Mouse (Mus musculus): ENCODE data around the gene Cbx7. TPM values are rescaled to one million over a fixed set of nuclear protein-coding genes. Genes with fewer than 3 reads are reported as not detected.
"Not testable (repeated sequence)": the region's sequence is repeated elsewhere in the genome, so short reads cannot be mapped to it uniquely, and the experiment has no call there.

The Cbx7 gene
- polyA plus RNA-seq, 1 experiment from 2014 or later, result 5.0 TPM

GRCm38 (mm10) chr15:79901399-79901798, 69.5 kb downstream of the Cbx7 start:
- ATAC-seq (ENCODE audit: low read depth), result no peak
- Histone ChIP-seq H3K4me3 (ENCODE audit: low read depth, low read length) (no peak overlapping the region), H3K36me3 (ENCODE audit: control insufficient read depth, insufficient read depth, low read length) (no peaks in the 10 kb centered on the region), H3K27me3 (ENCODE audit: control insufficient read depth, insufficient read depth, low read length) (no peaks in the 10 kb centered on the region), H3K9ac (replicated peaks; ENCODE audit: low read depth, low read length) (no peak overlapping the region), H3K27ac (ENCODE audit: low read depth, low read length) (no peak overlapping the region), H3K4me2 (ENCODE audit: low read depth, low read length) (no peak overlapping the region), H3K9me3 (ENCODE audit: control insufficient read depth, low read length) (no peaks in the 10 kb centered on the region), H3K4me1 (ENCODE audit: control insufficient read depth, insufficient read depth, low read length) (no peaks in the 10 kb centered on the region)
- 93% methylated on average over 2 of the region's 2 CpGs for WGBS

GRCm38 (mm10) chr15:79900751-79901150, 70.2 kb downstream of the Cbx7 start:
- no peak overlapping the region for H3K9ac ChIP-seq (replicated peaks; ENCODE audit: low read depth, low read length)
- H3K4me3 ChIP-seq (ENCODE audit: low read depth, low read length), result no peak overlapping the region
- 77% methylated on average over 7 of the region's 7 CpGs for WGBS
- ATAC-seq (ENCODE audit: low read depth), result no peak
- H3K4me1 ChIP-seq (ENCODE audit: control insufficient read depth, insufficient read depth, low read length), result no peaks in the 10 kb centered on the region
- no peaks in the 10 kb centered on the region for H3K36me3 ChIP-seq (ENCODE audit: control insufficient read depth, insufficient read depth, low read length)
- no peaks in the 10 kb centered on the region for H3K27me3 ChIP-seq (ENCODE audit: control insufficient read depth, insufficient read depth, low read length)
- H3K27ac ChIP-seq (ENCODE audit: low read depth, low read length), result no peak overlapping the region
- H3K4me2 ChIP-seq (ENCODE audit: low read depth, low read length), result no peak overlapping the region
- H3K9me3 ChIP-seq (ENCODE audit: control insufficient read depth, low read length), result no peaks in the 10 kb centered on the region

- Histone ChIP-seq H3K4me2 (ENCODE audit: low read depth, low read length) (no peak overlapping the region), H3K27me3 (ENCODE audit: control insufficient read depth, insufficient read depth, low read length) (no peaks in the 10 kb centered on the region), H3K4me3 (ENCODE audit: low read depth, low read length) (no peak overlapping the region), H3K36me3 (ENCODE audit: control insufficient read depth, insufficient read depth, low read length) (no peaks in the 10 kb centered on the region), H3K9me3 (ENCODE audit: control insufficient read depth, low read length) (no peaks in the 10 kb centered on the region), H3K4me1 (ENCODE audit: control insufficient read depth, insufficient read depth, low read length) (no peaks in the 10 kb centered on the region), H3K27ac (ENCODE audit: low read depth, low read length) (no peak overlapping the region), H3K9ac (replicated peaks; ENCODE audit: low read depth, low read length) (no peak overlapping the region)
- ATAC-seq (ENCODE audit: low read depth), result no peak
- 84% methylated on average over 6 of the region's 6 CpGs for WGBS
Measured at GRCm38 (mm10) chr15:79899828-79900510, 71.0 kb downstream of the Cbx7 start.

GRCm38 (mm10) chr15:79898988-79899387, 71.9 kb downstream of the Cbx7 start:
- Histone ChIP-seq H3K9me3 (ENCODE audit: control insufficient read depth, low read length) (no peaks in the 10 kb centered on the region), H3K4me3 (ENCODE audit: low read depth, low read length) (no peak overlapping the region), H3K4me2 (ENCODE audit: low read depth, low read length) (no peak overlapping the region), H3K36me3 (ENCODE audit: control insufficient read depth, insufficient read depth, low read length) (no peaks in the 10 kb centered on the region), H3K9ac (replicated peaks; ENCODE audit: low read depth, low read length) (no peak overlapping the region), H3K27ac (ENCODE audit: low read depth, low read length) (no peak overlapping the region), H3K27me3 (ENCODE audit: control insufficient read depth, insufficient read depth, low read length) (no peaks in the 10 kb centered on the region), H3K4me1 (ENCODE audit: control insufficient read depth, insufficient read depth, low read length) (no peaks in the 10 kb centered on the region)
- WGBS, result 86% methylated on average over 5 of the region's 5 CpGs
- no peak for ATAC-seq (ENCODE audit: low read depth)

- Histone ChIP-seq H3K9ac (replicated peaks; ENCODE audit: low read depth, low read length) (no peak overlapping the region), H3K4me3 (ENCODE audit: low read depth, low read length) (no peak overlapping the region), H3K9me3 (ENCODE audit: control insufficient read depth, low read length) (no peaks in the 10 kb centered on the region), H3K4me2 (ENCODE audit: low read depth, low read length) (no peak overlapping the region), H3K4me1 (ENCODE audit: control insufficient read depth, insufficient read depth, low read length) (0 out of 2 replicates have a peak, but pooled peaks cover 2% of the 10 kb centered on the region), H3K36me3 (ENCODE audit: control insufficient read depth, insufficient read depth, low read length) (no peaks in the 10 kb centered on the region), H3K27me3 (ENCODE audit: control insufficient read depth, insufficient read depth, low read length) (no peaks in the 10 kb centered on the region), H3K27ac (ENCODE audit: low read depth, low read length) (no peak overlapping the region)
- no peak for ATAC-seq (ENCODE audit: low read depth)
- 85% methylated on average over 9 of the region's 9 CpGs for WGBS
Measured at GRCm38 (mm10) chr15:79896080-79896725, 74.7 kb downstream of the Cbx7 start.

GRCm38 (mm10) chr15:79895221-79896079, 75.5 kb downstream of the Cbx7 start:
- H3K36me3 ChIP-seq (ENCODE audit: control insufficient read depth, insufficient read depth, low read length); H3K27ac ChIP-seq (ENCODE audit: low read depth, low read length); H3K9ac ChIP-seq (replicated peaks; ENCODE audit: low read depth, low read length); H3K9me3 ChIP-seq (ENCODE audit: control insufficient read depth, low read length); H3K4me2 ChIP-seq (ENCODE audit: low read depth, low read length); H3K4me1 ChIP-seq (ENCODE audit: control insufficient read depth, insufficient read depth, low read length); ATAC-seq (ENCODE audit: low read depth); H3K4me3 ChIP-seq (ENCODE audit: low read depth, low read length); H3K27me3 ChIP-seq (ENCODE audit: control insufficient read depth, insufficient read depth, low read length): not testable (repeated sequence)
- 91% methylated on average over 10 of the region's 23 CpGs for WGBS

- Histone ChIP-seq H3K9ac (replicated peaks; ENCODE audit: low read depth, low read length) (no peak overlapping the region), H3K36me3 (ENCODE audit: control insufficient read depth, insufficient read depth, low read length) (no peaks in the 10 kb centered on the region), H3K4me1 (ENCODE audit: control insufficient read depth, insufficient read depth, low read length) (0 out of 2 replicates have a peak, but pooled peaks cover 2% of the 10 kb centered on the region), H3K4me3 (ENCODE audit: low read depth, low read length) (no peak overlapping the region), H3K9me3 (ENCODE audit: control insufficient read depth, low read length) (no peaks in the 10 kb centered on the region), H3K27me3 (ENCODE audit: control insufficient read depth, insufficient read depth, low read length) (no peaks in the 10 kb centered on the region), H3K4me2 (ENCODE audit: low read depth, low read length) (no peak overlapping the region), H3K27ac (ENCODE audit: low read depth, low read length) (no peak overlapping the region)
- ATAC-seq (ENCODE audit: low read depth), result no peak
- WGBS, result 93% methylated on average over 4 of the region's 4 CpGs
Measured at GRCm38 (mm10) chr15:79894343-79894742, 76.6 kb downstream of the Cbx7 start.

- no peaks in the 10 kb centered on the region for H3K36me3 ChIP-seq (ENCODE audit: control insufficient read depth, insufficient read depth, low read length)
- no peak overlapping the region for H3K9ac ChIP-seq (replicated peaks; ENCODE audit: low read depth, low read length)
- H3K4me3 ChIP-seq (ENCODE audit: low read depth, low read length), result no peak overlapping the region
- H3K27ac ChIP-seq (ENCODE audit: low read depth, low read length), result no peak overlapping the region
- no peaks in the 10 kb centered on the region for H3K27me3 ChIP-seq (ENCODE audit: control insufficient read depth, insufficient read depth, low read length)
- 75% methylated on average over 3 of the region's 3 CpGs for WGBS
- H3K4me1 ChIP-seq (ENCODE audit: control insufficient read depth, insufficient read depth, low read length), result 0 out of 2 replicates have a peak, but pooled peaks cover 2% of the 10 kb centered on the region
- no peaks in the 10 kb centered on the region for H3K9me3 ChIP-seq (ENCODE audit: control insufficient read depth, low read length)
- H3K4me2 ChIP-seq (ENCODE audit: low read depth, low read length), result no peak overlapping the region
- no peak for ATAC-seq (ENCODE audit: low read depth)
Measured at GRCm38 (mm10) chr15:79893824-79894123, 77.1 kb downstream of the Cbx7 start.

Data from neural tube, embryonic 14.5 days (tissue).